Mouse (Mus musculus) megakaryocyte, embryonic 14.5 days (primary cell): ENCODE results near the gene Apex1. TPM values are rescaled to one million over a fixed set of nuclear protein-coding genes. Genes with fewer than 3 reads are reported as not detected.
"Not testable (repeated sequence)": the region's sequence is repeated elsewhere in the genome, so short reads cannot be mapped to it uniquely, and the experiment has no call there.

Experiments used
- H3K27me3 ChIP-seq: replicated peaks from 2 replicates; pipeline ENCODE3; 2012; ENCODE audit warnings: inconsistent platforms
- H3K36me3 ChIP-seq: replicated peaks from 2 replicates; pipeline ENCODE3; 2012; ENCODE audit warnings: low read length, inconsistent platforms, mixed read lengths
- H3K4me1 ChIP-seq: 2 replicates; pipeline ENCODE4 v1.6.1; 2012; ENCODE audit warnings: inconsistent platforms
- H3K4me3 ChIP-seq: replicated peaks from 2 replicates; pipeline ENCODE3; 2012; ENCODE audit warnings: moderate library complexity, mild to moderate bottlenecking, inconsistent platforms
- H3K9me3 ChIP-seq: 2 replicates; pipeline ENCODE4 v1.6.1; 2012; ENCODE audit warnings: inconsistent platforms
- FLI1 ChIP-seq: IDR thresholded peaks from 2 replicates; pipeline ENCODE4 v1.6.1; 2012; ENCODE audit warnings: low read length, inconsistent platforms, mixed read lengths
- GATA1 ChIP-seq: IDR thresholded peaks from 3 replicates; pipeline ENCODE4 v1.6.1; 2012; ENCODE audit warnings: mixed read lengths, low read length, inconsistent platforms, borderline replicate concordance
- polyA plus RNA-seq: library from polyadenylated mRNA; stranded (reverse); fragments of >175 nt; gene quantifications from 2 replicates; pipeline ENCODE4 v1.2.3, GENCODE M21; 2012; ENCODE audit warnings: low replicate concordance; ENCODE audit not compliant: insufficient read depth

The Apex1 gene
- polyA plus RNA-seq, 1 experiment: 87.6 TPM

DNA sequence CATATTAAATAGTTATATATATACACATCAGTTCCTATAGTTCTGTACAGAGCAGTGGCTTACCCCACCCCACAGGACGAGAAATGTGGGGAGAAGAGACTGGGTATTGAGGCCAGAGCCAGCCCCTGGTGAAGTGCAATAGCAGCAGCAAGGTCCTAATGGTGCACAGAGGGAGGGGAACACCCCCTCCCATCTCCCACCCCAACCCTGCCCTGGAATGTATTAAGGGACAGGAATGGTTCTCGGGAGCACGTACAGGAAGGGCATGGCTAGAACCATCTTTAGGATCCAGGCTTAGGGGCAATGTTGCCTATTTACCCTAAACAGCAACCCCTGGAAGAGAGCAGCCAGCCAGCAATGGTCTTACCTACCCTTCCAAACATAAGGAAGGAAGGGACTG lies 2.6 kb downstream of the Apex1 start:
- no peak for TF ChIP-seq GATA1
- TF ChIP-seq FLI1: no peak
- Histone ChIP-seq H3K4me1 (peaks cover 63% of the 10 kb centered on the region), H3K27me3 (no peaks in the 10 kb centered on the region), H3K9me3 (no peaks in the 10 kb centered on the region), H3K36me3 (peaks cover 39% of the 10 kb centered on the region), H3K4me3 (no peak overlapping the region)

DNA sequence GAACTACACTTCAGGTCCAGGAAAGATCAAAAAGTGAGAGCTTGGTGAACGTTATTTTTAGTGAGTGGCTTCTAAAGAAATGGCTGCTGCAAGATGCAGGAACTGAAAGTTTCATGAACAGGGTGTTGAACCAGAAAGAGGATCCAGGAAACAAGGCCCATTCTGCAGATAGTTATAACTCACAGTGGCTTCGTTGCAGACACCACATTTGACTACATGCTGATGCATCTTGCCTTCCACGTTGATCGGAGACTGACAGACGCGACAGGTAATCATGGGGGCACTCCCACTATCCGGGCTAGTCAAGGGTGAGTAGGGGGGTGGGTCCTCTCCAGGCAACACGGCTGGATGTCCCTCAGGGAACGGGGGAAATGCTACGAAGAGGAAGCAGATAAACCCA lies 5.2 kb downstream of the Apex1 start:
- H3K9me3 ChIP-seq: no peaks in the 10 kb centered on the region
- peaks cover 39% of the 10 kb centered on the region for H3K36me3 ChIP-seq
- peak overlapping the region; percentile 98 for H3K4me3 ChIP-seq
- TF ChIP-seq GATA1: no peak
- no peak for TF ChIP-seq FLI1
- peaks cover 59% of the 10 kb centered on the region for H3K4me1 ChIP-seq
- no peaks in the 10 kb centered on the region for H3K27me3 ChIP-seq

DNA sequence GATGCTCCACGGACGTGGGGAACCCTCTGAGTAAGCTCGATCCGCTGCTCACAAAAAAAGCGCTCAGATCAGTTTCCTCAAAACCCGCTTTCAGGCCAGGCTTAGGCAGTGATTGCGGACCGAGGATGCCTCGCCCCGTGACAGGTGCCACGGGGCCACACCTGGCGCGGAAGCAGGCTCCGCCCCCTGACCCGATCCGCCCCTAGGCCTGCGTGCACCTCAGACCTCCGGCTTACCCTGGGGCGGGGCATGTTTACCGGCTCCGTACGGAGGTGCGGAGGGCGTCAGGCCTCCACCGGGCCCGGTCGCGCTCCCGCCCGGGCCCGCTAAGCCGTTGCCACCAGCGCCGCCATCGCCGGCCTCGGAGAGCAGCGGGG lies 5.6 kb downstream of the Apex1 start:
- Histone ChIP-seq H3K36me3 (peaks cover 39% of the 10 kb centered on the region), H3K4me1 (peaks cover 58% of the 10 kb centered on the region), H3K9me3 (no peaks in the 10 kb centered on the region), H3K27me3 (no peaks in the 10 kb centered on the region), H3K4me3 (peak overlapping the region; percentile 98)
- no peak for TF ChIP-seq FLI1
- no peak for TF ChIP-seq GATA1

DNA sequence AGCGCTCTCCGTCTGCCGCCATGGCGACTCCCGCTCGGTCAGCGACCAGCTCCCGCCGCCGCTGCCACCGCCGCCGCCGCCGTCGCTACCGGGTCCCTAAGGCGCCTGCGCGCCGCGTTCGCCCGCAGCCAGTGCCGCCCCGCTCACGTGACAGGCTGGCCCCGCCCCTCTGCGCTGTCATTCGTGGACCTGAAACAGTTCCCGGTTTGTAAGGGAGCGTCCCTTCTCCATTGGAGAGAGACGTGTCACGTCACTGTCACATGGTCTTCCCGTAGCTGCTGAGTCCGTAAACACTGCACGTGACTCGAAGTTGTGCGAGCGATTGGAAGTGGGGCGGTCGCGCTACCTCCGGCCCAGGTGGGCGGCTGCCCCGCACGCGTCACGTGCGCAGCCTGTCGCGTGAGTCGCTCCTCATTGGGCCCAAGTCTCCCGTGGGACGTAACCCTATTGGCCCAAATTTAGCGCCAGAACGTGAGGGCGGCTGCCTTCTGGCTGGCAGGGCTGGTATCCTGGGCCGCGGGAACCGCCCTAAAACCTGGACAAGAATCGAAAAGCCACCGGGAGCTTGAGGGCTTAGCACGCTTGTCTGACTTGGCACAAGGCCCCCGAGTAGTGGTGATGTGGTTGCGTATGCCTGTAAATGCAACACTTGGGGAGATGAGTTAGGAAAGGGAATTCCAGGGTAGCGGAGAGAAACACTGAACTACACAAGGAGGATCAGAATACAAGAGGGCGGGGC lies 6.2 kb downstream of the Apex1 start, which contains the start of the genes Pip4p1 and Pnp:
TSS of gene Pip4p1 (minus strand) at position 103 of the 739 bp plus-strand sequence.
TSS of gene Pnp (plus strand) at position 329 of the 739 bp plus-strand sequence.
- peaks cover 37% of the 10 kb centered on the region for H3K36me3 ChIP-seq
- H3K4me1 ChIP-seq: peaks cover 53% of the 10 kb centered on the region
- no peak for TF ChIP-seq GATA1
- no peak for TF ChIP-seq FLI1
- no peaks in the 10 kb centered on the region for H3K27me3 ChIP-seq
- H3K9me3 ChIP-seq: no peaks in the 10 kb centered on the region
- H3K4me3 ChIP-seq: peak within 1 kb of the TSS; percentile 98

DNA sequence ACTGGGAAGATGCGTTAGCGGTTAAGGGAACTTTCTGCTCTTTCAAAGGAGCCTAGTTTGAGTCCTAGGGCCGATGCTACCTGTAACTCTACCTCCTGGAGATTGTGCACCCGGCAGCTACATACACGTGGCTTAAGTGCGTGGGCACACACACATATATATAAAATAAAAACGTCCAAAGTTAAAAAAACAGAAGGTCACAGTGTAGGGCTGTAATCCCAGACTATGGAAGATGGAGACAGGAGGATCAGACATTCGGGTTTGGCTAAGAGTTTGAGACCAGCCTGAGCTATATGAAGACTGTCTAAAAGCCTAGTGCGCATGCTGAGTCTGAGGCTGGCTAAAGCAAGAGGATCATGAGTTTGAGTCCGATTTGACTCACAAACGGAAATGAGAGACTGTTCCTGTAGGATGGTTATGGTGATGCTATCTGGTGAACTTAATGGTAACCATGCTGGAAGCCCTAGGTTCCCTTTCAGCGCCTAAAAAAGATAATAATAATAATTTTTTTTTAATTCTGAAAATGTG lies 6.8 kb downstream of the Apex1 start:
- no peak for TF ChIP-seq GATA1
- no peak for TF ChIP-seq FLI1
- H3K36me3 ChIP-seq: peaks cover 31% of the 10 kb centered on the region
- H3K4me3 ChIP-seq: peak overlapping the region; percentile 98

DNA sequence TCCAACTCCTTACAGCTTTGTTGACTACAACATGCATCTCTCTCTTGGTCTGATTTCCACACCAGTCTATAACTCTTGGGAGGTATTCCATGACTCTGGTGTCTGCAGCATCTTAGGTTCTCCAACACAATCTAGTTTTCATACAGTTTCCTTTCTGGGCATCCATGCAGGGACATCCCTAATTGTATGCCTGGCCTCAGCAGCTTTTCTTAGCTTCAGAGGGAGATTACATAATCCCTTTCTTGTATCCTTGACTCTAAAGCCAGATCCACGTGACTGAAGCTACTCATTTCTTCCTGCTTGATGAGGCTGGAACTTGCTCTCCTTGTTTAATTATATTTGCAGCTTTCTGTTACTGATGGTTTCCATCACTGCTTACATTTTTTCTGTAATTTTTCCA lies 11.9 kb downstream of the Apex1 start:
- Histone ChIP-seq H3K9me3 (no peaks in the 10 kb centered on the region), H3K4me1 (peaks cover 34% of the 10 kb centered on the region), H3K27me3 (no peaks in the 10 kb centered on the region), H3K4me3 (no peak overlapping the region), H3K36me3 (no peaks in the 10 kb centered on the region)
- TF ChIP-seq GATA1 (no peak), FLI1 (no peak)

More for the DNA sequence above, 6.8 kb downstream of the Apex1 start:
- Histone ChIP-seq H3K9me3 (no peaks in the 10 kb centered on the region), H3K4me1 (peaks cover 46% of the 10 kb centered on the region), H3K27me3 (no peaks in the 10 kb centered on the region)

DNA sequence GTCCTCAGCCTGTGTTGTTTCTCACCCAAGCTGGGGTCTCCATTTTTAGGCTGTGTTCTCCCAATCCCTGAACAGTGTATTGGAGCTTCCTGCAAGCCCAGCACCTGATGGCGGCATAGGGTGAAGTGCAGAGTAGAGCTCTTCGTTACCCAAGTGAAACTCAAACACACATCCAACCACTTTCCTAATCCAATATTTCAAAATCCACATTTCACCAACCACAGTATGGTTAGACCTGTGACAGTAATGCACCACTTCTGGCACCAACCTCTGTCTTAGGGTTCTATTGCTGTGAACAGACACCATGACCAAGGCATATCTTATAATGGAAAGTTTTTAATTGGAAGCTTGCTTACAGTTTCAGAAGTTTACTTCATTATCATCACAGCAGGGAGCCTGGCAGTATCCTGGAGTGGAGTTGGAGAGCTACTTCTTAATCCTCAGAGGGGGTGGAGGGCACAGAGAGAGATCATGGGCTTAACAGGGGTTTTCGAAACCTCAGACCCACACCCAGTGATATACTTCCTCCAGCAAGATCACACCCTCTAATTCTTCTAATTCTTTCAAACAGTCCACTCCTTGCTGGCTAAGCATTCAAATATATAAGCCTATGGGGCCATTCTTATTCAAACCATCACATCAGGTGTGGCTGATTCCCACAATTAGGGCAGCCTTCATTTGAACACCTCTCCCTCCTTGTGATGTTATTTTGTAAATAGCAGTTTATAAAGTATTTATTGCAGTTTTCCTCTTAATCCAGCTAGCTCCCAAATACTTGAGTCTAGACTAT lies 13.5 kb downstream of the Apex1 start:
- Histone ChIP-seq H3K4me3 (peak overlapping the region; percentile 77), H3K9me3 (no peaks in the 10 kb centered on the region), H3K4me1 (peaks cover 25% of the 10 kb centered on the region), H3K36me3 (no peaks in the 10 kb centered on the region), H3K27me3 (no peaks in the 10 kb centered on the region)
- no peak for TF ChIP-seq GATA1
- TF ChIP-seq FLI1: no peak

DNA sequence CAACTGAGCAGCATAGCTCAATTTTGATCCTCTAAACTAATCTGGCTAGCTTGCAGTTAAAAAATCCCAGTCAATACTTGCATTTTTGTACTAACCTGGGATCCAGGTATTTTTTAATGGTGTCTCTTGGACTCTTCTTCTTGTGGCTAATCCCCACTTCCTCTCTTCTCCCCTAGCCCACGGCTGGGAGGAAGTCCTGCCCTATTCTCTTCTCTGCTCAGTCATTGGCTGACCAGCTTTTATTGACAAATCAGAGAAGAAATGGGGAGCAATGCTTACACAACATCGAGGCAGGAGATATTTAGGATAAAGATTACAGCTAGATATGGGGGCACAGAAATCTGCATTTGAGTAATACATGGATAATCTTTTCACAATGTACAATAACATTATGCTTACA lies 14.2 kb downstream of the Apex1 start:
- peaks cover 25% of the 10 kb centered on the region for H3K4me1 ChIP-seq
- H3K27me3 ChIP-seq: no peaks in the 10 kb centered on the region
- no peak for TF ChIP-seq FLI1
- no peak for TF ChIP-seq GATA1
- no peaks in the 10 kb centered on the region for H3K9me3 ChIP-seq
- peak overlapping the region; percentile 77 for H3K4me3 ChIP-seq
- no peaks in the 10 kb centered on the region for H3K36me3 ChIP-seq

DNA sequence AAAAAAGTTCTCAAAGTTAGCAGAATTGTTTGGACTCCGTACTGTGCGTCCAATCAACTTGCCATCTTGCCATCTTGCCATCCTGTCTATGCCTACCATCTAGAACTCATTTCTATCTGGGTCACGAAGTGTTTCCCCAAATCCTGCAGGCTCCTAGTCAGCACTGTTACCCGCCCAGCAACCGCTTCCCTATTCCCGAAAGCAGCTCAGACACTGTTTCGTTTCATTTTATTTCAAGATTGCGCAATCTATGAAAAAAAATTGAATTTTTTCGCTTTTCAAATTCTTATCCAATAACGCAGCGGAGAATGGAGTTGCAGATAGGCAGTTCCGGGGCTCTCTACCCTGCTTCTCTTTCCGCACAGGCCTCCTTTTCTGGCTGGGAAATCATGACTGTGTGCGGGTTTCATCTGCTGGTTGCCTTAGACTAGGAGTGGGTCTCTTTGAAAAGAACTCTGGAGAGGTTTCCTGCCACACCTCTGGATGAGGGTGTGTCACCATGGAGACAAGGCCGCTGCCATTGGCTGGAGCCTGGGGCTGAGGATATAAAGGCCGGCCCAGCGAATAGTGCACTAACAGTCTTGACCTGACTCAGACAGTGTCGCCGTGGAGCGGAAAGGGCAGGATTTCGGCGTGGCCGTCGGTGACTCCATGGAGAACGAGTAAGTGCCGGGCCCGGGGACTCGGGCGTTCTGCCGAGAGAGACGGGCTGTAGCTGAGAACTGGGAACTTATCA lies 19.3 kb downstream of the Apex1 start, which contains the start of gene Gm49342:
TSS of gene Gm49342 (plus strand) at position 586 of the 736 bp plus-strand sequence.
- peaks cover 8% of the 10 kb centered on the region for H3K4me1 ChIP-seq
- H3K4me3 ChIP-seq: peak within 1 kb of the TSS; percentile 92
- H3K36me3 ChIP-seq: no peaks in the 10 kb centered on the region
- H3K9me3 ChIP-seq: no peaks in the 10 kb centered on the region
- no peak for TF ChIP-seq GATA1
- TF ChIP-seq FLI1: no peak
- no peaks in the 10 kb centered on the region for H3K27me3 ChIP-seq

DNA sequence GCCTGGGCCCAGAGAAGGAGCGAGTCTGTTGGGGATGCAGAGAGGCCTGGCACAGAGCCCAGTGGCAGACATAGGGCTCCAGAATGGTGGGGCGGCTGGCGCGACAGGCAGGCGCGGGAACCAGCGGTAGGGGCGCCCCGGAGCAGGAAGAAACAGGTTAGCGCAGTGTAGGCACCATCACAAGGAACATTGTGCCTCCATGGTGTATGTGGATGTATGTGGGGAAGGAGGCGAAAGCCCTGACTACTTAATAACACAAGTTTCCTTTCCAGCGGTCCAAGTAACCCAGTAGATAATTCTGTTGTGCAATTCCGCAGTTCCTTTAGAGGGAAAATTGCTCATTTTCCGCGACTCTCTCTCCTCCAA lies 19.9 kb downstream of the Apex1 start:
- H3K4me1 ChIP-seq, H3K36me3 ChIP-seq, H3K9me3 ChIP-seq, H3K27me3 ChIP-seq: not testable (repeated sequence)
- H3K4me3 ChIP-seq: peak overlapping the region; percentile 90

DNA sequence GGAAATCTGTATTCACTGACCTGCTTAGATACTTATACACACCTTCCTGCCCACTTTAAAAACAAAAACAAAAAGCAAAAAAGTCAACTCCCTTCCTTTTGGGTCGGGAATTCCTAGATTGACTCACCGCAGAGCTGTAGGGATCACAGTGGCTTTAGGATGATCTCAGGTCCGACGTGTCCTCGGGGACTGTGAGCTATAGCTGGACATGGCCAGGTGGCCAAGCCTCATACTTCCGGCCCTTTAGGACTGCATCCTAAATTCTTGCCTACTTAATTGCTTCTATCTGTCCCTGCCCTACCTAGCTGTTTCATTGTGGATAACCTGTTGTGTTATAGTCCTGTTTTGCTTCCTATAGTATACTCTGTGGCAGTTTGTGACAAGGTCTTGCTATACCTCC lies 20.3 kb downstream of the Apex1 start:
- not testable (repeated sequence) for H3K9me3 ChIP-seq, H3K36me3 ChIP-seq, H3K27me3 ChIP-seq, H3K4me1 ChIP-seq
- H3K4me3 ChIP-seq: peak overlapping the region; percentile 90

DNA sequence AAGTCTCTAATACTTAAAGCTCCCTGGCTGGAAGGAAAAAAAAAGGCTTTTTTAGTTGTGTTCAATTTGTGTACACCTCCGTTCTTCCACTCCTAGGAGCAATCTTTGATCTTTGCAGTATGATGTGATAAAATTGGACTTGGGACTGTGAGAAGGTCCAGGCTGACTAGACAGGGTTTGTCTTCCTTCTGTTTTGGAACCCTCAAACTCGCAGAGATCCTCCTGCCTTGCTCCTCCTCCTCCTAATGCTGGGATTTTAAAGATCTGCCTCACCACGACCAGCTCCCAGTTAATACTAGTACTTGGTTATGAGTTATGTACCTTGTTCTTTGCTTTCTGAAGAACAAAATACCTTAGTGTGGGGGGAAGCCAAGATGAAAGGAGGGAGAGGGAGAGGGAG lies 20.8 kb downstream of the Apex1 start:
- not testable (repeated sequence) for H3K9me3 ChIP-seq, H3K27me3 ChIP-seq, H3K36me3 ChIP-seq, H3K4me1 ChIP-seq
- peak overlapping the region; percentile 88 for H3K4me3 ChIP-seq
